Mouse (Mus musculus) kidney, adult 8-10 months (tissue): ENCODE measurements around the gene Cdipt.

Experiments used
- DNase-seq, 2 experiments: peaks; one replicate each; pipeline ENCODE4 v3.0.0; 2022

Gene Cdipt

DNA sequence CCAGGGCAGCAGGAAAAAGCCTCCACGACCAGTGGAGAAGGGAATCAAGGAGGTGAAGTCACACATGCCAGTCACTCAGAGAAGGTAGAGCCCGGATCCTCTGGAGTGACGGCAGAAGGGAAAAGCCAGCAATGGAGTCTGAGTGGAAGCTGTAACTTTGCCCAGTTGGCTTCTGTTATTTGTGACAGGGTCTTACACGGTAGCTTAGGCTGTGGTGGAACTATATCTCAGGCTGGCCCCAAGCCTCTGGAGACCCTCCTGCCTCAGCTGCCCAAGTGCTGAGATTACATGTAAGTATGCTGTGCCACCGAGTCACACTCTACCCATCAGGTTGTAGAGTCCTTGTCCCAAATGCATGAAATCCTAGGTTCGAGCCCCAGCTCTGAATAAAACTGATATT lies 37.7 kb downstream of the Cdipt start:
- no peak for DNase-seq

DNA sequence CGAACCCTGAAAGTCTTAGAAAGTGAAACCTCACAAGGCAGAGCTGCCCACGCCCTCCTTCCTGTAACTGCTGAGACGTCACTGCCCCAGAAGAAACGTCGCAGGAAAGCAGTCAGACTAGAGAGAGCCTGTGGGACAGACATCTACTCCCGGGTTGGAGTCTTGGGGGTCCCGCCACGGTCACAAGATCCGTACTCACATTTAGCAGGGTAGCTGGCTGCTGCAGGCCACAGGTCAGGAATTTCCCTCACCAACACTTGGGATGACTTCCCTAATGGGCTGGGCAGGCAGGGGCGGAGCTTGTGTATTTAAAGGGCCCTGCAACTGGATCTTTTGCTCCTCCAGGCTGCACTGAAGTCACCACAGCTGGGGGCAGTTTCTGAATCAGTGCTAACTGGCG lies 38.6 kb downstream of the Cdipt start, which contains the start of gene Mvp:
Gene Mvp (minus strand): TSS at position 302 of the 400 bp plus-strand sequence.
- DNase-seq, result peak; percentile 81 to 86

DNA sequence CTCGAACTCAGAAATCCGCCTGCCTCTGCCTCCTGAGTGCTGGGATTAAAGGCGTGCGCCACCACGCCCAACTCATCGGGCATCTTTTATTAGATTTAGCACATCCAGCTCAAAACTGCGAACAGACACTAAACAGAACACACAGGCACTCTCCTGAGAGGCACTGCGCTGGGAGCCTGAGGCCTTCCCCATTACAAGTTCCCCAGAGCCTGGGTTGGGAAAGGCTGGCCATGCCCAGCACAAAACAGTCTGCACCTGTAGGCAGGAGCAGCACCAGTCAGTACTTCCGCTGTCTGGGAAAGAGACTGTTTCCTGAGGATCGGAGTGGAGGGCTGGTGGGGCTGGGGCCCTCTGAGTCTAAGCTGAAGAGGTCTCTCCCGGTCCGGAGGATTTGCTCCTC lies 39.3 kb downstream of the Cdipt start:
- no peak for DNase-seq

DNA sequence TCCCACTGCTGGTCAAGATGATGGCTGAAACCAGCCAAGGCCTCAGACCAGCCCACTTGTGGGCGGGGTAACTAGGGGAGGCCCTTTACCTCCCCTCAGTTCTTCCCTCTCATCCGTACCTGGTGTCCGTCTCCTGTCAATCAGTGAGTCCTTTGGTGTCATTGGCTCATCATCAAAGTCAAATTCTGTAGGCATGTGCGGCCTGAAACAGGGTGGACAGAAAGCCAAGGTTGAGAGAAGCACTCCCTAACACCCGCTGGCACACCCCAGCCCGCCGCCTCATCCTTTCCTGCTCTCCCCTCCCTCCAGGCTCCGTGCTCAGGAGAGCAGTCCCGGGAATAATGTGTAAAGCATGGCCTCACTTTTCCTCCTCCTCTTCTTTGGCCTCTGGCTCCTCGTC lies 40.4 kb downstream of the Cdipt start:
- DNase-seq, result peak; percentile 75 to 80

DNA sequence TGATC lies 40.6 kb downstream of the Cdipt start, which contains the start of gene Pagr1b:
Gene Pagr1b (minus strand): TSS at position 4 of the 5 bp plus-strand sequence.
- DNase-seq, result no peak

DNA sequence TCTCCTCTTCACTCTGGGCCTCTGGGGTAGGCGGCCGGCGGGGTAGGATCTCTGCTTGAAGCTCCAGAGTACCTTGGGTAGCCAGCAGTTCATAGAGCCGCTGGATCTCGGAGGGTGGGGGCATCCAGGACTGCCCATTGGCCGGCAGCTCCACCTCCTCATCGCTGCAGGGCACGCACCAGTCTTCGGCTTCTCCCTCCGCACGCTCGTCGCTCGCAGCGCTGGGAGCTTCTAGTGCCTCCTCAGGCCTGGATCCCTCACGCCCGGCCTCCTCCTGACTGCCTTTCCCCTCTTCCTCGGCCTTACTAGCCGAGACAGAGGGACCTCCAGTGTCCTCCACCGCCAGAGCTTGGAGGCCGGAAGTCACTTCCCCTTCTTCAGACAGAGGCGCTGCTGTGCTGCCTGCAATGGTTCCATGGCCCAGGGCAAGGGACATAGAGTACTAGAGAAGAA lies 40.8 kb downstream of the Cdipt start:
- no peak for DNase-seq

DNA sequence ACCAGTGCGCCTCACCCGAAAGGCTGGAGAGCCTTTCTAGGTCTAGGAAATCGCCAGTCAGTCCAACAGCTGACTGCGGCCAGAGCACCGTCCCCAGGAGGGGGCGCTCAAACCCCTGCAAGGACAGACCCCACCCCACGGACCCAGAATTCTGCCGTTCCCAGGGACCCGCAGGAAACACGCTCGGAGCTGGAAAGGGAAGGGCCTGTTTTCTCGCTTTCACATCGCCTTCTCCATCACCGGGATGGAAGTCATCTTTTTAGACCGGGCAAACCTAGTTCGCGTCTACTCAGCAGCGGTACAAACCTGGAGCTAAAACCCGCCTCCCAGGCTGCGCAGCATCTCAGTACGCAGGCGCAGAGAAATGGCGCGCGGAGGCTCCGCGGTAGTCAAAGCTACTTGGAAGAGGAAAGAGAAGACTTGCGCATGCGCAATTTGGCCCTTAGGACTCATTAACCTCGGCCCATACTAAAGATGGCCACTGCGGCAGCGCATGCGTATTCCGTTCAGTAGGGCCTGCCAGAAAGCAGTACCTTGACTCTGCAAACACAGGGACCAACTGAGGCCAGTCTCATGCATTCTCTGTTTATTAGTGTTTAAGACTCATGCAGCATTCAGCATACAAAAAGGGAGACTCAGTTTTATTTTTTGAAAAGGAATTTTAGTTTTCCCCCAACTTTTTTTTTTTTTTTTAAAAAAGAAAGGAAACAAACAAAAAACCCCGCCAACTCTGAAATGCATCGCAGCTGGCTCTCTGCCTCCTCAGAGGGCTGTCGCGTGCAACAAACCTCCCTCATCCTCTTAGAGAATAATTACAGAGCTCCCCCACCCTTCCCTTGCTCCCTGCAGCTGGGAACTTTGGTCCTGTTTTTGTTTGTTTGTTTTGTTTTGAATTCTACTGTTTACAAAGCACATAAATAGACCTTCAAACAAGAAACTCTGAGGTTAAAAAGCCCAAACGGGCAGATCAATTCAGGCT lies 41.5 kb downstream of the Cdipt start, which contains the start of gene Pagr1a:
Gene Pagr1a (minus strand): TSS at position 382 of the 979 bp plus-strand sequence.
- peak; percentile 98 for DNase-seq

DNA sequence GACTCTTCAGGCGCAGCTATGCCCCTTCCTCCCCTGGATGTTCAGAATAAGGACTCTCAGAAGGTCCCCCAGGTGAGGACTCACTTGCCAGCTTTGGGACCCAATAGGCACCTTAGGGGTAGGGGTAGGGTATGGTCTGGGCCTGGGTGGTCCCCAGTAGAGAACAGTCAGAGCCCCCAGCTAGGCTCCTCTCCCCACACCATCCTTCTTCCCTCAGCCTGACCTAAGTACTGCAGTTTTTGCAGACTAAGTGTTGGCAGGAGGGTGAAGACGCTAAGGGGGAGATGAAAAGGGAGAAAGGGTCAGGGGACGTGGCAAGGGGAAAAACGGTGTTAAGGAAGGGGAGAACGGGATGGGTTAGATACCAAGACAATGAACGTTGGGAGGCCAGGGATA lies 42.2 kb downstream of the Cdipt start:
- DNase-seq, result no peak

DNA sequence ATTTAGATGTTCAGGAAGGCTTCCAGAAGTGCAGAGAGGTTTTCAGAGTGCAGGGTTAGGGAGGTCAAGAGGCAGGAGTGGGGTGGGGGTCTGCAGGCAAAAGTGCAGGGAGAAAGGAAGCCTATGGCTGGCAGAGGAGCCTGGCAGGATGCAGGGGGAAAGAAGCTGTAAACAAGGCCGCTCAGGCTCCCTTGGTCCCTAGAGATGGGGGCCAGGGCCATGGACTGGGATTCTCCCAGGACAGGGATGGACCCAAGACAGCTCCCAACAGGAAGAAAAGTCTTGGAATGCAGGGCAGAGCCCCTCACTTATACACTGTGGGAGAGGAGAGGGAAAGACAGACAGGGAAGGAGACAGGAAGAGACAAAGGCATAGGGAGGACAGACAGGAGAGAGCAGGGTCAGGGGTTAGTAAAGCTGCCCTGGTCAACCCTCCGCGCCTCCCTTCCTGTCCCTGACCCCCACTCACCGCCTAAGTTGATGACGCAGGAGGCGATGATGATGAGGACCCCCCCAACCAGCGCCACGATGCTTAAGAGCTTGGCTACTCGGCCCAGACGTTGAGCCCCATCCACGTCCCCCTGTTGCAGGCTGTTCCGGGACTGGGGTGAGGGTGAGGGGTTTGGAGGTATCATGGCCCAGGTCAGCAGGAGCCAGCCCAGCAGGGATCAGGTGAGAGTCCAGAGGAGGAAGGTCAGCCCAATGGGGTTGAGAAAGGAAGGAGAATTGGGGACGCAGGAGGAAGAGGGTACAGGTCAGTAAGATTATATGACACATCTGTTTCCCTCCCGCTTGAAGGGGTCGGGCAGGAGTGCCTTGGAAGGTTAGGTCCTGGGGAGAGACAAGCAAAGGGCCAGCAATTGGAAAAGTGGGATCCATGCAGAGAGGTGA lies 42.9 kb downstream of the Cdipt start:
- no peak for DNase-seq

DNA sequence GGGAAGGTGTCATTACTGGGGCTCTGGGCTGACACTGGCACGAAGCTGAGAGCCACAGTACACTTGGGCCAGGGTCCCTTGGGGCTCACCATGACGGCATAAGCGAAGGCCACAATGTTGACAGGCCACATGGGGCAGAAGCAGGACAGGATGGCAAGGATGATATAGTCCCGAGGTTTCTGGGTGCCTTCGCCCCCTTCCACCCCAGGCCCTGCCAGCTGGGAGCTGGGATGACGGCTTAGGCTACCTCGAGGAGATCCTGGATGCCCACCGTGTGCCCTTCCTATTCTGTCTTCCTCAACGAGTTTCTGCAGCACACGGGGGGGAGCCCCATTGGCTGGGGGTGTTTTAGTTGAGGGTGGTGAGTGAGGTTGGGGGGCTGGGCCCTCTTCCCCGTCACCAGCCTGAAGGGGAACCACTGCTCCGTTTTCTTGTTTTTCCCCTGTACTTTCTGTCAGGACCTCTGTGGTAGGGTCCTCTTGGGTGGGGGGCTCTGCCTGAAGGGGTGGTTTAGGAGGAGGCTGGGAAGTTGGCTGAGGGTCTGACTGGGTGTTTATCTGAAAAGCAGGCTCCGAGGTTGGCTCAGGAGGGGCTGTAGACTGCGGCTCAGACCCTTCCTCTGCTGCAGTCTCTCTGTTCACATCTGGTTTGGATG lies 43.7 kb downstream of the Cdipt start:
- DNase-seq, result no peak

DNA sequence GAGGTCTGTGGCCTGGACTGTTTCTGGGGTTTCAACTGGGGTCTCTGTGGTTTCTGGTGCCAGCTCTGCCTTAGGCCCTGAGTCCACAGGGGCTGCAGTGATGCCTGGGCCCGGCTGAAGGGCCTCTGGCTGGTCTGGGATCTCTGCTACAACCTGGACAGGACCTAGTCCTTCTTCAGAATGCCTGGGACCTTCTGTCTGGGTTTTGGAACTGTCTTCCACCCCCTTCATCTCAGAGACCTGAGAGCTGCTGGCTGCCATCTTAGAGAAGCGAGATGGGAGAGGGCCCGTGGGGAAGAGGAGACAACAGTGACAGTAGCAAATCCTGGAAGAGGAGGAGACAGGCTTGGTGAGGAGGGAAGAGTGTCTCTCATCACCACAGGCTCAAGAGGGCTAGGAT lies 44.3 kb downstream of the Cdipt start:
- DNase-seq, result no peak

DNA sequence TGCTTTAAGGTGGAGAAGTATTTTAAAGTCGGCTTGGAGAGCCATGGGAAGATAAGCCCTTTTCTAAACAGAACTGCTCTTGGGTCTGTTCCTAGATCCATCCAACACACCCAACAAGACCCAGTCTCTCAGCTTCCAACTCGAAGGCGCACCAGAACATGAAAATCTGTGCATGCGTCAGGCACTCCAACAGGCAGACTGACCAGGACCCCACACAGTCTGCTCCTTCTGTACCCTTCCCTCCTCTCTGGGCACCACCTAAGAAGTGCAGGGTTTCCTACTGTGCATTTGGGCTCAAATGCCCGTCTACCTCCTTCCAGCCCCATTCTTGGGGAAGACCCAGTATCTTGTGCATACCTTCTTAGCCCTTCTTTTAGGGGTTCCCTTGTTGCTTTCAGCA lies 44.8 kb downstream of the Cdipt start:
- no peak for DNase-seq

DNA sequence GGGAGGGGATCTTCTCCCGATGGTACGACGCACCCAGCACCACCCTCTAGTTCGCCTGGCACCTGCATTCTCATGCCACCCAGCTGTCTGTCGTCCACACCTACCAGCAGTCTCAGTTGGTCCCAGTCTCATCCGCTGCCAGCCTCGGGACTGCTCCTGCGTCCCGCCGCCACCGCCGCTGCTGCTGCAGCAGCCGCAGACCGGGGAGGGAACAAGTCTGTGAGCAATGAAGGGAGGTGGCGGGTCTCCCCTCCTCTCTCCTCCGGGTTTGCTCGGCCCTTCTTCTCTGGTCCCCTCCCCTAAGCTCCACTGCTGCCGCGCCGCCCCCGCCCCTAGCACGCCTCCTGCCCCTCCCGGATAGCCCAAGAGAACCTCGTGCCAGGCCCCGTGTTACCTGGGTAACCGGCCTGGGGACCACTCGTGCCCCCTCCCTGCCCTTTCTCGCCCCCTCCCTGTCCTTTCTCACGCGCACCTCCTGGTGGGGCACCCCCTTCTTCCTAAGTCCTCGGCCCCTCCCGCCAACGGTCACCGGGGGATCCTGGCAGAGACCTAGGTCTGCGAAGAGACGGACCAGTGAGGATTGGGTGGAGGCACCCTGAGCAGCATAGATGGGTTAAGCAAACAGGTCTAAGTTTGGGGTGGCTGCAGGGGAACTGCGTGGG lies 45.3 kb downstream of the Cdipt start, which contains the start of the genes Gm42742 and Prrt2:
Gene Gm42742 (minus strand): TSS at position 197 of the 662 bp plus-strand sequence.
Gene Prrt2 (minus strand): TSS at position 311 of the 662 bp plus-strand sequence.
- no peak for DNase-seq

DNA sequence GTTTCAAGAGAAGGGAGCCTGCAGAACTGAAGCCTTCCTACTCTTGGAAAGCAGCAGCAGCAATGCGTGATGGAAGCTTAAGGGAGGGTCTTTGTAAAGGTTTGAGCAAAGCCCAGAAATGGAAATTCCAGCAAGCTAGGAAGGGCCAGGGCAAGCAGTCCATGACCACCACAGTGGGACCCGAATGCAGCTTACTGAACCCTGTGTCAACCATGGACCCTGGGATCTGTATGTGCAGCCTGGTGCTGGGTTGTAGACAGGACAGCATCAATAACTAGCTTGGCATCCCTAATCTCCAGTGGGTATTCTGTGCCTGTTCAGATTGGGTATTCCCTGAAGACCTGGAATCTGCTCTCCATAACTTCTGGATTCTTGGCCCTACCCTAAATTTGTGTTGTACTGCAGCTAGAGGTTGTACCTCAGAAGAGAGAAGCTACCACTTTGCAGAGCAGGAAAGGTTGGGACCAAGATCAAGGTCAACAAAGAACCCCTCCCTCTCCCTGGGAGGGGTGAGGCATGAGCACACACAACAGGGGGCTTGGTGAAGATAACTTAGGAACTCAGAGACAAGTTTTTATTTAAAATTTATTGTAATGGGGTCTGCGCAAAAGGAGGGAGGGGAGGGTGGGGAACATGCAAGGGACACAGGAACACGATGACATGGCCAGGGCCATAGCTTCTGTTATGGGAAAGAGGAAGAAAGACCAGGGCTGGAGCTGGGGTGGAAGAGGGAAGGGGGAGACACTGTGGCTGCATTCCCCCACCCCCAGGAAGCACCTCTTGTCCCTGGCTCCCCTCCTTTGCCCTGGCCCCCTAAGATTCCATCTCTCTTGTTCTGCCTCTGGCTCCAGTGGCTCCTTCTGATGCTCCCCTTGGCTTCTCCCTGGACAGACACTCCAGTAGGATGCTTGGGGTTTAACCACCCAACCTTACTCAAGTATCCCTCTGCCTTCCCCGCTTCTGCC lies 46.1 kb downstream of the Cdipt start:
- DNase-seq, result no peak

DNA sequence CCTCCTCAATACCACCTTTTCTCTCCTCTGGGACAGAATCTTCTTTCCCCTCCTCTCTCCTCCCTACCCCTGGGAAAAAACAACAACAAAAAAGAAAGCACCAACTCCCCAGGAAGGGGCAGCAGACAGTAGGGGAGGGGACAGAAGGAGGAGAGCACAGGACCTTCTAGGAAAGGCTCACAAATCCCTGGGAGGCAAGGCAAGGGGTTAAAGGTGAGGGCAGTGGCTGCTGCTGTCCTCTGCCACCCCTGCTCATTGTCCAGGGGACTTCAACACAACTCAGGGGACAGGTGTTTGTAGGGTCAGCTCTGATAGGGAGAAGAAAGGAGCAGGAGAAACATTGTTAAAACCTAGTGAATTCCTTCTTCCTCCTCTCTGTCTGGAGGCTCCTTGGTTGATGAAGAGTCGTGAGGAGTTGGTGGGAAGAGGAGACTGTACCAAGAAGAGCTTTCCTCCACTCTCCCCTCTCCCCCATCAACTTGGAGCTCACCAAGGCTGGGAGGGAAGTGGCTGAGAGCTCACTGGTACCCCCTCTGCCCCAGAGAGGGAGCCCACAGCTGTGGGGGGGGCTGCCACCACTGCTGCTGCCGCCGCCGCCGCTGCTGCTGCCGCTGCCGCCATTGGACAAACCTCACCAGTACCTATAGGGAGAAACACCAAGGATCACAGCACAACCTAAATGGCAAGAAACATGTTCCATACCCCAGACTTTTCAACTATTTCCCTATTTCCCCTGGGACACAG lies 47.0 kb downstream of the Cdipt start:
- no peak for DNase-seq

DNA sequence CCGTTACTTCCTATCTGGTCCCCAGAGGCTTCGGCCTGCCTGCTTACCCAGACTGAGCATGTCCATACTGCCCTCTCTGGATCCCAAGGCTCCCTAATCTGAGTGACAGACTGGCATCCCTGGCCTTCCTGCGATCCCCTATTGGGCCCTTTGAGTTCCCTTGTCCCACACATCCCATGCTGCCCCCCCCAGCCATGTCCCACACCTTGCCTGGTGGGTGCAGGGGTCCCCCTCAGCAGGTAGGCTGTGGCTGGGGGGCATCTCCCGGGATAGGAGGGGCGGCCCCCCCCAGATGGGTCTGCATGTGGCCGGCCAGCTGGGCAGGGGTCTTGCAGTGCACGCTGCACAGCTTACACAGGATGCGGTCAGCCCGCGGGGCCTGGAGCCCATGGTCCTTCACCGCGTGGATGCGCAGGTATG lies 47.6 kb downstream of the Cdipt start:
- no peak for DNase-seq

DNA sequence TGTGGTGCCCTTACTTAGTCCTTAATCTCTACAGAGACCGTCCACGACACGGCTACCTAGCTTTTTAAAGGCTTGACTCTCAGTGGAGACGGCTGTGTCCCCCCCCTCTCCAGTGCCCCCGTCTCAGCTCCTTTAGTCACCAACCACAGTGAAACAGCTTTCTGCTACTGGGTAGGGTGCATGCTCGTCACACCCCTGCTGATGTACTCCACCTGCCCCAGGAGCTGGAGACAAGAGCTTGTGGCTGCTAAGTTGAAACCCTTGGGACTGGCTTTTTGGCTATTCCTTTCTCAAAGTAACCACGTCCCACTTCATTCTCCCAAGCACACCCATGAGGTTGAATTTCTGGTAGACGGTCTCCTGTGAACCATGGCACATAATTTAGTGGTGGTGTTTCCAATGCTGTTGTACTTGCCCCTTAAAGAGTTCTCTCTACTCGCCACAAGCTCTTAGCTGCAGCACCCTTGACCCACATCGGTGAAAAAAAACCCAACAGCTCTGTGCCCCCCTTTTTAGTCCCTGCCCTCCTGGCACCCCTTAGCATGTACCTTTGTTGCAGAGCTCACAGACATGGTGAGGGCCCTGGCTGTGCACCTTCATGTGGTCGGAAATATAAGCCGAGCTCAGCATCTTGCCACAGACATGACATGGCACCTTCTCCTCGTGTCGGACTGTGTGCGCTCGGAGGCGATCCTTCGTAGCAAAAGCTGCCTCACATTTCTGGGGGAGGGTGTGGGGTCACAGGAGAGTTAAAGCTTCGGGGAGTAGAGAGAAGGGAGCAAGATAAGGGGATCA lies 48.4 kb downstream of the Cdipt start:
- no peak for DNase-seq

DNA sequence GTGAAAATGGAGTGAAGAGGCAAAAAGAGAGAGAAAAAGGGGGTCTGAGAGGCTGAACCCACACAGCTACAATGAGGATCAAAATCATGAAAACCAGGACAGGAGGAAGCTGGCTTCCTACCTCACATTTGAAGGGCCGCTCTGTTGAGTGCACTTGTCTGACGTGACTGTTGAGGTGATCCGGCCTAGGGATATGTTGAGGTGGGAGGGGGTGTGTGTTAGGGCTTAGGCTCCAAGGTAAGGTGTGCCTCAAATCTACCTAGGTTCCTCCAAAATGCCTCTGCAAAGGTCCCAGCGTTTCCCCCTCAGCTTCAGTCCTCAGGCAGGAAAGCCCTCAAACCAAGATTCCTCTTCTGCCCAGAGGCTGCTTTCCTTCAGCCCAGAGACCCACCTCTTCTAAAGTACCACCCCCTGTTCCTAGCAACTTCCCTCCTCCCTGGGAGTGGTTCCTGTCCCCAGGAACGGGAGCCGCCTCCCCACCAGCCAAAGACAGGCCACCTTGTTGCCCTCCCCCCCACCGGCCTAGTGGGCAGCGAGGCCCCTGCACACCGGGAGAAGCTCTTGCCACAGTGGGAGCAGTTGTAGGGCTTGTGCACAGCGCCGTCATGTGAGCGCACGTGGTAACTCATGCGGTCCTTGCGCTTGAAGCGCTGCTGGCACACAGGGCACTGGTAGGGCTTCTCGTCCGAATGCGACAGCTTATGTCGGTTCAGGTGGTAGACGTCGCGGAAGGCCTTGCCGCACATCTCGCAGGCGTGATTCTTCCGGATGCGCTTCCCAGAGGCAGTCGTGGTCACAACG lies 49.2 kb downstream of the Cdipt start:
- DNase-seq, result peak; percentile 85 to 87

DNA sequence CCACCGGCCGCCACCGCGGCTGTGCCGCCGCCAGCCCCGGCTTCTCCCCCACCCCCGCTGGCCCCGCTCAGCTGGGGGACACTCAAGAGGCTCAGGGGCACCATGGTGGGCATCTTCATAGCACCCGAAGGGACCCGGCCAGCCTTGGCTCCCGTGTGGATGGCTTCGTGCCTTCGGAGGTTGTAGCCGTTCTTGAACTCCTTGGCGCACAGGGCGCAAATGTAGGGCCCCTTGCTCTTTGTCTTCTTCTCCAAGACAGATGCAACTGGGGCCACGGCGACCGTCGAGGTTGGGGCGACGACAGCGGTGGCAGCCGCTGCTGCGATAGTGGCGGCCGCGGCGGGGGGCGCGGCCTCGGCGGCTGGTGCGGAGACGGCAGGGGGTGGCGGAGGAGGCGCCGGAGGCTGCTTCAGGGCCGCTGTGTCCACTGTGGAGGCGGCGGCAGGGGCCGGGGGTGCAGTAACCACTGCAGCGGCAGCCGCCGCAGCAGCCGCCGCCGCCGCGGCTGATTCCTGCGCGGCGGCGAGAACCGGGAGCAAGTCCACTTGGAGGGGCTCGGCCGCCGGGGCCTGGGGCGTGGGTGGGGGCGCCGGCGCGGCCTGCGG lies 49.9 kb downstream of the Cdipt start:
- no peak for DNase-seq
